Mouse (Mus musculus) lung, adult 2 months (tissue): ENCODE data around the gene Epas1. TPM values are rescaled to one million over a fixed set of nuclear protein-coding genes. Genes with fewer than 3 reads are reported as not detected.

Experiments
- DNase-seq: peaks from one replicate; pipeline ENCODE4 v3.0.0; 2022
- H3K4me1 ChIP-seq: fragments of 200-500 bp; 2 replicates; pipeline ENCODE4 v1.6.1; 2011; ENCODE audit warnings: low read length; ENCODE audit not compliant: control insufficient read depth, insufficient read depth
- H3K4me3 ChIP-seq: fragments of 200-500 bp; replicated peaks from 2 replicates; pipeline ENCODE3; 2011; ENCODE audit warnings: low read depth, mild to moderate bottlenecking, control low read depth, low read length; ENCODE audit errors: extremely low read depth
- CTCF ChIP-seq: fragments of 200-500 bp; IDR thresholded peaks from 2 replicates; pipeline ENCODE4 v1.5.1; 2011; ENCODE audit warnings: mild to moderate bottlenecking, low read length, control low read depth; ENCODE audit not compliant: insufficient read depth
- POLR2A ChIP-seq: fragments of 200-500 bp; IDR thresholded peaks from 2 replicates; pipeline ENCODE4 v1.6.1; 2011; ENCODE audit warnings: low read depth, mild to moderate bottlenecking, control low read depth, low read length, borderline replicate concordance; ENCODE audit errors: extremely low read depth
- WGBS: fragments of 180-500 bp; shearing (Covaris S2); methylation state at CpG from one replicate; pipeline ENCODE4 v1.1.7; 2018; 5-methylcytosine and 5-hydroxymethylcytosine counted together
- polyA plus RNA-seq: library from polyadenylated mRNA; depleted of rRNA; stranded (reverse); fragments of >200 nt; gene quantifications from 2 replicates; pipeline ENCODE4 v1.2.3, GENCODE M21; 2012

Gene Epas1
- polyA plus RNA-seq, 1 experiment, result 943 TPM

- Histone ChIP-seq H3K4me1 (peaks cover 44% of the 10 kb centered on the region), H3K4me3 (no peak overlapping the region)
- DNase-seq, result no peak
- TF ChIP-seq POLR2A, result no peak
- TF ChIP-seq CTCF, result no peak
- 44% methylated on average over 5 of the region's 5 CpGs for WGBS
These were observed 17.3 kb downstream of the Epas1 start for GRCm38 (mm10) chr17:86770848-86771247.

- peaks cover 47% of the 10 kb centered on the region for H3K4me1 ChIP-seq
- DNase-seq, result no peak
- no peak overlapping the region for H3K4me3 ChIP-seq
- WGBS, result 41% methylated on average over 11 of the region's 11 CpGs
- no peak for TF ChIP-seq POLR2A
- no peak for TF ChIP-seq CTCF
These were observed 18.5 kb downstream of the Epas1 start for GRCm38 (mm10) chr17:86772035-86772434.

- no peak for DNase-seq
- Histone ChIP-seq H3K4me3 (peak overlapping the region; percentile 4), H3K4me1 (peaks cover 40% of the 10 kb centered on the region)
- 53% methylated on average over 15 of the region's 15 CpGs for WGBS
- TF ChIP-seq POLR2A (no peak), CTCF (no peak)
These were observed 19.6 kb downstream of the Epas1 start for GRCm38 (mm10) chr17:86772929-86773588.

GRCm38 (mm10) chr17:86776538-86776937, 23.0 kb downstream of the Epas1 start:
- Histone ChIP-seq H3K4me1 (peaks cover 44% of the 10 kb centered on the region), H3K4me3 (no peak overlapping the region)
- WGBS, result 33% methylated on average over 12 of the region's 12 CpGs
- peak; percentile 64 for DNase-seq
- 0 out of 2 replicates have a peak, but pooled peaks have one; percentile 8 for TF ChIP-seq POLR2A
- no peak for TF ChIP-seq CTCF

- TF ChIP-seq CTCF (peak; percentile 15; the same call in 1 of the 2 replicates), POLR2A (no peak)
- Histone ChIP-seq H3K4me1 (peaks cover 40% of the 10 kb centered on the region), H3K4me3 (no peak overlapping the region)
- WGBS, result 58% methylated on average over 6 of the region's 6 CpGs
- DNase-seq, result no peak
These were observed 24.6 kb downstream of the Epas1 start for GRCm38 (mm10) chr17:86778147-86778546.

- DNase-seq, result no peak
- TF ChIP-seq POLR2A (no peak), CTCF (no peak)
- H3K4me1 ChIP-seq, result peaks cover 48% of the 10 kb centered on the region
- H3K4me3 ChIP-seq, result no peak overlapping the region
- WGBS, result 42% methylated on average over 15 of the region's 15 CpGs
These were observed 26.0 kb downstream of the Epas1 start for GRCm38 (mm10) chr17:86779191-86780130.

GRCm38 (mm10) chr17:86780708-86781318, 27.3 kb downstream of the Epas1 start:
- Histone ChIP-seq H3K4me3 (no peak overlapping the region), H3K4me1 (peaks cover 56% of the 10 kb centered on the region)
- 27% methylated on average over 6 of the region's 6 CpGs for WGBS
- no peak for TF ChIP-seq CTCF
- DNase-seq, result no peak

- WGBS, result 36% methylated on average over 12 of the region's 12 CpGs
- no peak for DNase-seq
- Histone ChIP-seq H3K4me1 (peaks cover 56% of the 10 kb centered on the region), H3K4me3 (no peak overlapping the region)
- TF ChIP-seq CTCF (no peak), POLR2A (no peak)
These were observed 28.4 kb downstream of the Epas1 start for GRCm38 (mm10) chr17:86781755-86782400.

- Histone ChIP-seq H3K4me3 (no peak overlapping the region), H3K4me1 (peaks cover 63% of the 10 kb centered on the region)
- 57% methylated on average over 10 of the region's 10 CpGs for WGBS
- DNase-seq, result no peak
- TF ChIP-seq CTCF, result no peak
- 0 out of 2 replicates have a peak, but pooled peaks have one; percentile 0 for TF ChIP-seq POLR2A
These were observed 31.0 kb downstream of the Epas1 start for GRCm38 (mm10) chr17:86784405-86784977.
